Mouse (Mus musculus): ENCODE data around the gene Mmadhc.

- TF ChIP-seq CTCF (IDR thresholded peaks at IDR 0.05; ENCODE audit: low read depth): no peak
- TF ChIP-seq EP300 (IDR thresholded peaks at IDR 0.05; ENCODE audit: low read depth): no peak
Measured at GRCm38 (mm10) chr2:50284781-50285180, 11.8 kb downstream of the Mmadhc start.

All from liver, embryonic 14.5 days (tissue).